Mouse (Mus musculus): ENCODE data around the gene Polr2b. TPM values are rescaled to one million over a fixed set of nuclear protein-coding genes. Genes with fewer than 3 reads are reported as not detected.

Gene Polr2b
- polyA plus RNA-seq, 1 experiment from 2014 or later, result 111 TPM

- Histone ChIP-seq H3K4me1 (peaks cover 6% of the 10 kb centered on the region), H3K4me3 (no peak overlapping the region), H3K9me3 (no peaks in the 10 kb centered on the region), H3K27ac (no peak overlapping the region), H3K36me3 (replicated peaks) (no peaks in the 10 kb centered on the region), H3K27me3 (ENCODE audit: poor library complexity, severe bottlenecking) (peaks cover 10% of the 10 kb centered on the region)
- 79% methylated on average over 6 of the region's 6 CpGs for WGBS
- DNase-seq (ENCODE audit: extremely low spot score, low spot score), result no peak
Observed at GRCm38 (mm10) chr5:77372778-77373177, 62.8 kb downstream of the Polr2b start.

- Histone ChIP-seq H3K27ac (no peak overlapping the region), H3K4me1 (peaks cover 9% of the 10 kb centered on the region), H3K27me3 (ENCODE audit: poor library complexity, severe bottlenecking) (no peaks in the 10 kb centered on the region), H3K4me3 (no peak overlapping the region), H3K9me3 (no peaks in the 10 kb centered on the region), H3K36me3 (replicated peaks) (no peaks in the 10 kb centered on the region)
- no peak for DNase-seq (ENCODE audit: extremely low spot score, low spot score)
- 89% methylated on average over 3 of the region's 3 CpGs for WGBS
Observed at GRCm38 (mm10) chr5:77374945-77375344, 65.0 kb downstream of the Polr2b start.

- no peak for DNase-seq (ENCODE audit: extremely low spot score, low spot score)
- no peaks in the 10 kb centered on the region for H3K36me3 ChIP-seq (replicated peaks)
- no peaks in the 10 kb centered on the region for H3K27me3 ChIP-seq (ENCODE audit: poor library complexity, severe bottlenecking)
- H3K4me1 ChIP-seq, result peaks cover 9% of the 10 kb centered on the region
- no peaks in the 10 kb centered on the region for H3K9me3 ChIP-seq
- WGBS, result 80% methylated on average over 4 of the region's 4 CpGs
- no peak overlapping the region for H3K27ac ChIP-seq
- no peak overlapping the region for H3K4me3 ChIP-seq
Observed at GRCm38 (mm10) chr5:77375546-77375945, 65.6 kb downstream of the Polr2b start.

DNA sequence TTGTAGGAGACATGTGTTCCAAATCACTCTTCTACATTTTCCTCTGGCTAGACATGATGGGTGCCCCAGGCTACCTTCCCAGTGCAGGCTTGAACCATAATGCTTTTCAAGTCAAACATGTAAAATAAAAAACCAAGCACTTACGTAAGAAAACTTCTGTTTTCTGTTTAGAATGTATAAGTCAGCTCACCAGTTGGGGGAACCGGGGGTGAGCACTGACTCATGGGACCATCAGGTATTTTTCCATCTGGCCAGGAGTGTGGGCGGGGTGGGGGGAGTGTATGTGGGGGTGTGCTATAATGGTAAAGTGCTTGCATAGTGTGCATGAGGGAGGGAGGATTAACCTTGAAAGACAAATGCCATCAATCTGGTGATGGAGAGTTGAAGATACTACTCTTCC, 68.1 kb downstream of the Polr2b start:
- no peaks in the 10 kb centered on the region for H3K36me3 ChIP-seq (replicated peaks)
- DNase-seq (ENCODE audit: extremely low spot score, low spot score), result no peak
- H3K9me3 ChIP-seq, result no peaks in the 10 kb centered on the region
- WGBS, result 82% methylated on average over 3 of the region's 3 CpGs
- no peak overlapping the region for H3K27ac ChIP-seq
- H3K4me1 ChIP-seq, result peaks cover 13% of the 10 kb centered on the region; the same call in 1 of the 2 replicates
- H3K27me3 ChIP-seq (ENCODE audit: poor library complexity, severe bottlenecking), result no peaks in the 10 kb centered on the region
- no peak overlapping the region for H3K4me3 ChIP-seq

DNA sequence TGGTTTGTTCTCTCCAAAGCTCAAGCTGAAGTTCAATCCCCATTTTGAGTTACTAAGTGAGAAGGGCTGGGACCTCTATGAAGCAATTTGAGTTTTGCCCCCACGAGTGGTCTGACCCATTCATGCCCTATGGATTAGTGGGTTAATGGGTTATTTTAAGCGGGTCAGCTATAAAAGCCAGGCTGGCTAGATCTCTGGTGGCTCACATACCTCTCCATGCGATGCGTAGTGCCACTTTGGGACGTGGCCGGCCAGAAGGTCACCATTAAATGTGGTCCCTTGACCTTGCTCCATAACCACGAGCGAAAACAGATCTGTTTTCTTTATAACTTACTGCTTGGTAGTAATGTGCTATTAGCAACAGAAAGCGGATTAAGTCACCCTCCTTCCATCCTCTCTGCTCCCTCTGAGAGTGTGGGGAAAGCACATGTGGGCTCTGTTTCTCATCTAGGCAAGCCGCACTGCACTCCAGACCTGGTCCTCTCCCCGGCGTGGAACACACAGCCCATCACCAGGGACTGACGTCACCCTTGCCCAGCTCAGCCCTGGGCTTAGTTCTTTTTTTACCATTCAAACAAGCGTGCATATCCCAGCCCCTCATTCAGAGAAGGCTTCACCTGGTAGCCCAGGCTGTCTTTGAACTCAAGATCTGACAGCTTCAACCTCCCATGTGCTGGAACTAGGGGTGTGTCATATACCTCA, 69.6 kb downstream of the Polr2b start:
- 76% methylated on average over 14 of the region's 14 CpGs for WGBS
- H3K36me3 ChIP-seq (replicated peaks), result no peaks in the 10 kb centered on the region
- H3K4me1 ChIP-seq, result peaks cover 19% of the 10 kb centered on the region; the same call in 1 of the 2 replicates
- H3K27me3 ChIP-seq (ENCODE audit: poor library complexity, severe bottlenecking), result no peaks in the 10 kb centered on the region
- no peaks in the 10 kb centered on the region for H3K9me3 ChIP-seq
- no peak overlapping the region for H3K4me3 ChIP-seq
- H3K27ac ChIP-seq, result no peak overlapping the region
- DNase-seq (ENCODE audit: extremely low spot score, low spot score), result no peak

DNA sequence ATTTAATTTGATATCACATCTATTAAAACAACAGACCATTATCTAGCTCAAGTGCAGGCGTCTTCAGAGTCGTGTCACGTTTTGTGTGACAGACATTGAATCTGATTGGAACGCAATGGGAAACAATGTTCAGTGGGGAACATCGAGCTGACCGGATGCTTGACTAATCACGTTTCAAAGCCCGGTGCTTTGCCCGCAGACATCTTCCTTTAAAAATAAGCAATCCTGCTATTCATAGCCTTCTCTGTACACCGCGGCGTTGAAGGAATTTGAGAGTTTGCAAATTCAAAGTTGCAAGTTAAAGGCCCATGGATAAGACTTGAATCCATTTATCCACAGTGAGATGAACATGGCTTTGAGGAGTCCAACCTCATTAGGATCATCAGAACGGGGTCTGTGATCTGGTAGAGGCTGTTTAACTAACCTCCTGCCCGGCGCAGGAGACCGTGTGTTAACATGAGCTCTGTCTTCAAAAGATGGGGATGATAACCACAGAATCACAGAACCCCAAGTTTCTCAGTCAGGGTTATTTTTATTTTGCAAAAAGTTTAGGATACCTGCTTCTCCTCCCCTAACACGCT, 70.5 kb downstream of the Polr2b start:
- DNase-seq (ENCODE audit: extremely low spot score, low spot score), result no peak
- H3K4me3 ChIP-seq, result no peak overlapping the region
- H3K9me3 ChIP-seq, result no peaks in the 10 kb centered on the region
- WGBS, result 89% methylated on average over 17 of the region's 17 CpGs
- H3K4me1 ChIP-seq, result peaks cover 20% of the 10 kb centered on the region; the same call in 1 of the 2 replicates
- no peaks in the 10 kb centered on the region for H3K36me3 ChIP-seq (replicated peaks)
- H3K27ac ChIP-seq, result no peak overlapping the region
- H3K27me3 ChIP-seq (ENCODE audit: poor library complexity, severe bottlenecking), result no peaks in the 10 kb centered on the region

DNA sequence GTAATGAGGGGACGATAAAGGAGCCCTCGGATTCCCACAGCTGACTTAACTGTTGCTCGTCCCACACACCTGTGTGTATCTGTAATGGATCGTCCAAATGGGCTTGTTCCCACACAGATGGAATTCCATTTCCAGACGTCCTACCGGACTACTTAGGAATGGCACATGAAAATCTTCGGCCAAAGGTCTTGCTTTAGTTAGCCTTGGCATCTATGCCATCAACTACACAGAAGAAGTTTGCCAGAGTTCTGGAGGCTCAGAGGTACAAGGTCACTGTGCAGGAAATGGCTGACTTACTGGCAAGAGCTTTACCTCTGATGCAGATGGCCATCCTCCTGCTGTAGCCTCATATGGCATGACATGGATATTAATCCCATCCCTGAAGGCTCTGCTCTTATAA, 71.3 kb downstream of the Polr2b start:
- no peak for DNase-seq (ENCODE audit: extremely low spot score, low spot score)
- no peaks in the 10 kb centered on the region for H3K27me3 ChIP-seq (ENCODE audit: poor library complexity, severe bottlenecking)
- H3K27ac ChIP-seq, result no peak overlapping the region
- H3K9me3 ChIP-seq, result no peaks in the 10 kb centered on the region
- peaks cover 20% of the 10 kb centered on the region; the same call in 1 of the 2 replicates for H3K4me1 ChIP-seq
- WGBS, result 91% methylated on average over 7 of the region's 7 CpGs
- no peaks in the 10 kb centered on the region for H3K36me3 ChIP-seq (replicated peaks)
- no peak overlapping the region for H3K4me3 ChIP-seq

DNA sequence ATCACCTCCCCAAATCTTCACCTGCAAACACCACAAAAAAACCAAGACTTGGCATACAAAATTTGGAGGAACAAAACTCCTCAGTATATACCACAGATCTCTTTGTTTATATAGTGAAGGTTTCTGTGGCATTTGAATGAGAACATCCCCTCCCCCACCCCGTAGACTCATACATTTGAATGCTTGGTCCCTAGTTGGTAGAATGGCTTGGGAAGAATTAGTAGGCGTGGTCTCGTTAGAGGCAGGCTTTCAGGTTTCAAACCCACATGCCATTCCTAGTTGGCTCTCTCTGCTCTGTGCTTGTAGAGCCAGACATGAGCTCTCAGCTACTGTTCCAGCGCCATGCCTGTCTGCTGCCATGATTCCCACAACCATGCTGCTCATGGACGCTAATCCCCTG, 71.7 kb downstream of the Polr2b start:
- 84% methylated on average over 5 of the region's 5 CpGs for WGBS

DNA sequence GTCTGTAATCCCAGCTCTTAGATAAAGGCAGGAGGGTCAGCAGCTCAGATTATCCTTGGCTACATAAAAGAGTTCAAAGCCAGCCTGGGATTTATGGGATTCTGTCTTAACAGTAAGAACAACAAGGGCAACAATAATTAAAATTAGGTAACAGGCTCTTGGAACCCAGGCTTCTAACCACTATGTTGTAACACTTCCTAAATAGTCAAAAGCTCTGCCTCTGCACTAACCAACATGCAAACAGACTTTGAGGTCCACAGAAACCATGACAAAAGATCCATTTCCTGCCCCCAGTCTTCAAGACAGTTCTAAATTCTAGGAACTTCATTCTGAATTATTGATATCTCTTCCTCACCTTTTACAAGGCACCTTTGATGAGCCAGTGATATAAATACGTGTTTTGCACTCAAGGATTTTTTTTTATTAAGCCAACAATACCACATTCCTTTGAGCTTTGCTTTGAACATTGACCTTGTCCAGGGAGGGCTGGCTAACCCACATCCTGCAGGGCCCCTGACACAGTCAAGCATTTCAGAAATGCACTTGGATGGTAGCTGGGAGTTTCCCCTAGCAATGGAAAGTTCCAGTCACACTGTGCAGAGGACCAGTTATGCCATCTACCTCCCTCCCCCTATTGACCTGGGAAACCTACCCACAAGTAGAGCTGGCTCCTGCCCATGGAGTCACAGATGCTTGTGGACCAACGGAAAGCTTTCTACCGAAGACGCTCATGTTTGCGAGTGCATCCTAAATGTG, 74.0 kb downstream of the Polr2b start:
- 92% methylated on average over 5 of the region's 5 CpGs for WGBS
- H3K27ac ChIP-seq, result no peak overlapping the region
- no peaks in the 10 kb centered on the region for H3K9me3 ChIP-seq
- no peak overlapping the region for H3K4me3 ChIP-seq
- H3K27me3 ChIP-seq (ENCODE audit: poor library complexity, severe bottlenecking), result no peaks in the 10 kb centered on the region
- H3K36me3 ChIP-seq (replicated peaks), result no peaks in the 10 kb centered on the region
- DNase-seq (ENCODE audit: extremely low spot score, low spot score), result no peak
- H3K4me1 ChIP-seq, result peaks cover 20% of the 10 kb centered on the region; the same call in 1 of the 2 replicates

More for the DNA sequence above, 71.7 kb downstream of the Polr2b start:
- Histone ChIP-seq H3K4me1 (peaks cover 20% of the 10 kb centered on the region; the same call in 1 of the 2 replicates), H3K4me3 (no peak overlapping the region), H3K27me3 (ENCODE audit: poor library complexity, severe bottlenecking) (no peaks in the 10 kb centered on the region), H3K9me3 (no peaks in the 10 kb centered on the region), H3K36me3 (replicated peaks) (no peaks in the 10 kb centered on the region), H3K27ac (no peak overlapping the region)
- no peak for DNase-seq (ENCODE audit: extremely low spot score, low spot score)

- H3K4me1 ChIP-seq, result peaks cover 18% of the 10 kb centered on the region; the same call in 1 of the 2 replicates
- H3K4me3 ChIP-seq, result no peak overlapping the region
- H3K9me3 ChIP-seq, result no peaks in the 10 kb centered on the region
- DNase-seq (ENCODE audit: extremely low spot score, low spot score), result no peak
- no peak overlapping the region for H3K27ac ChIP-seq
- H3K36me3 ChIP-seq (replicated peaks), result no peaks in the 10 kb centered on the region
- H3K27me3 ChIP-seq (ENCODE audit: poor library complexity, severe bottlenecking), result no peaks in the 10 kb centered on the region
- WGBS, result 85% methylated on average over 9 of the region's 9 CpGs
Observed at GRCm38 (mm10) chr5:77384724-77385123, 74.8 kb downstream of the Polr2b start.

DNA sequence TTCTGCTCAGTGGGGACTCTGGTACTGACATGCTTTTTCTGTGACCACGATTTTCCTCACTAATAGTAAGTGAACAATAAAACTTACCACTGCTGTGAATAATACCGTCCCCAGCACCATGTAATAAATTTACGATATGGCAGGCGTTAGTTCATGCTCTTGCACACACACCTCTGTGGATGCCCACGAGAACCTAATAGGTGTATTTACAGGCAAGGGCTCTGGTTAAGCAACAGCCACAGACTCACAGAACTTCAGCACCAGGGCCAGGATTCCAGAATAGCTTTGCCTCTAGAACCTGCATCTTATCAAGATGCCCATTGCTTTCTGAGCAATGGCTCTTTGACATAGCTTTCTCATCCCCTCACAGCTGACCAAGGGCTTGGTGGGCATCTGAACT, 75.3 kb downstream of the Polr2b start:
- Histone ChIP-seq H3K36me3 (replicated peaks) (no peaks in the 10 kb centered on the region), H3K27ac (no peak overlapping the region), H3K4me3 (no peak overlapping the region), H3K27me3 (ENCODE audit: poor library complexity, severe bottlenecking) (no peaks in the 10 kb centered on the region), H3K9me3 (no peaks in the 10 kb centered on the region), H3K4me1 (peaks cover 18% of the 10 kb centered on the region; the same call in 1 of the 2 replicates)
- no peak for DNase-seq (ENCODE audit: extremely low spot score, low spot score)
- 91% methylated on average over 5 of the region's 5 CpGs for WGBS

DNA sequence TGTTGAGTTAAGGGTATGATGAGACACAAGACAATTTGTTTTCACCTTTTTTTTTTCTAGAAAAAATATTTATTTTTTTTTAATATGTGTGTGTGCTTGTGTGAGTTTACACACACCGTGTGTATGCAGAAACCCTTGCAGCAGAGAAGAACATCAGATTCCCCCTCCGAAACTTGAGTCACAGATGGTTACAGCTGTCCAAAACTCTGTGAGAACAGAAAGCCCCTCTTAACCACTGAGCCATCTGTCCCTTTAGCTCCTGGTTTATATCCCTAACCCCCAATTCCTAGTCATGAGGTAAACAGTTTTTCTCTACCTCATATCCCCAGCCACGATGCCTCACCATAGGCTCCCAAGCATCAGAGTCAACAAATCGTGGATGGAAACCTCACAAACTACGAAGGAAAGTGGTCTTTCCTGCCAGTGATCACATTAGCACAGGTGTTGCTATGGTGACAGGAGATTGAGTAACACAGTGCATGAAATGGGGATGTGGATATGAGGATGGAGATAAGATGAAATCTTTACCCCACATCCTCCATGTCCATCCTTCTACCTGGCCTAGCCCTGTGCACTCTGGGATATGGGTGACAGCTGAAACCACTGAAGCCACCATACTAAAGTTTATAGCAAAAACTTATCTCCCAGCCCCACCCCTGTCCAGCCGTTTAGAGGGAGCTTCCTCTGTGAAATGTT, 76.1 kb downstream of the Polr2b start:
- no peaks in the 10 kb centered on the region for H3K36me3 ChIP-seq (replicated peaks)
- WGBS, result 91% methylated on average over 6 of the region's 6 CpGs
- no peak overlapping the region for H3K4me3 ChIP-seq
- no peak overlapping the region for H3K27ac ChIP-seq
- DNase-seq (ENCODE audit: extremely low spot score, low spot score), result no peak
- no peaks in the 10 kb centered on the region for H3K9me3 ChIP-seq
- peaks cover 18% of the 10 kb centered on the region; the same call in 1 of the 2 replicates for H3K4me1 ChIP-seq
- no peaks in the 10 kb centered on the region for H3K27me3 ChIP-seq (ENCODE audit: poor library complexity, severe bottlenecking)
